Mouse (Mus musculus) heart, adult 2 months (tissue): ENCODE results near the gene Neurl1a. TPM values are rescaled to one million over a fixed set of nuclear protein-coding genes. Genes with fewer than 3 reads are reported as not detected.

Experiments used
- DNase-seq, 2 experiments: peaks; one replicate each; pipeline ENCODE4 v3.0.0; 2021
- H3K27ac ChIP-seq: fragments of 200-600 bp; 2 replicates; pipeline ENCODE4 v1.8.1; 2022
- H3K27me3 ChIP-seq: fragments of 200-500 bp; 2 replicates; pipeline ENCODE4 v1.6.1; 2012; ENCODE audit warnings: mild to moderate bottlenecking, low read length, inconsistent platforms, mixed read lengths; ENCODE audit not compliant: control insufficient read depth, insufficient read depth
- H3K36me3 ChIP-seq: fragments of 200-500 bp; 2 replicates; pipeline ENCODE4 v1.6.1; 2012; ENCODE audit warnings: low read length, inconsistent platforms; ENCODE audit not compliant: control insufficient read depth, insufficient read depth
- H3K4me1 ChIP-seq: fragments of 200-500 bp; 2 replicates; pipeline ENCODE4 v1.6.1; 2011; ENCODE audit warnings: low read length; ENCODE audit not compliant: control insufficient read depth, insufficient read depth
- H3K4me3 ChIP-seq: fragments of 200-600 bp; 2 replicates; pipeline ENCODE4 v1.8.1; 2022
- H3K79me2 ChIP-seq: fragments of 200-500 bp; replicated peaks from 2 replicates; pipeline ENCODE4 v1.6.1; 2012; ENCODE audit warnings: mild to moderate bottlenecking, inconsistent platforms, low read length, moderate library complexity, mixed read lengths; ENCODE audit not compliant: control insufficient read depth, insufficient read depth
- H3K9ac ChIP-seq: fragments of 200-500 bp; 2 replicates; pipeline ENCODE4 v1.6.1; 2012; ENCODE audit warnings: low read depth, mild to moderate bottlenecking, control low read depth, inconsistent platforms, low read length, mixed read lengths
- CTCF ChIP-seq: fragments of 200-600 bp; IDR thresholded peaks from 2 replicates; pipeline ENCODE4 v1.8.1; 2022; ENCODE audit warnings: antibody characterized with exemption, mild to moderate bottlenecking, moderate library complexity
- EP300 ChIP-seq: fragments of 200-500 bp; IDR thresholded peaks from 2 replicates; pipeline ENCODE4 v1.6.1; 2011; ENCODE audit warnings: low read depth, low read length, control low read depth; ENCODE audit not compliant: insufficient read depth
- POLR2A ChIP-seq: fragments of 200-500 bp; IDR thresholded peaks from 2 replicates; pipeline ENCODE4 v1.6.1; 2011; ENCODE audit warnings: mild to moderate bottlenecking, low read depth, low read length, control low read depth; ENCODE audit not compliant: insufficient read depth
- WGBS: fragments of 180-500 bp; shearing (Covaris S2); methylation state at CpG from one replicate; pipeline ENCODE4 v1.1.7; 2018; 5-methylcytosine and 5-hydroxymethylcytosine counted together
- intact Hi-C: fragments of 180-260 bp; cut with DNase I; formaldehyde crosslinking; loops from one replicate; pipeline ENCODE4 v1.15.1; 2025
- polyA plus RNA-seq: library from polyadenylated mRNA; depleted of rRNA; stranded (reverse); fragments of >200 nt; gene quantifications from 2 replicates; pipeline ENCODE4 v1.2.3, GENCODE M21; 2012
- total RNA-seq, 2 experiments: library from RNA; stranded (reverse); gene quantifications; 2 replicates each; pipeline ENCODE4 v1.2.3; 2021

Neurl1a gene
- total and polyA plus RNA-seq, 3 experiments = 1.5 to 2.5 (median 1.7) TPM

DNA sequence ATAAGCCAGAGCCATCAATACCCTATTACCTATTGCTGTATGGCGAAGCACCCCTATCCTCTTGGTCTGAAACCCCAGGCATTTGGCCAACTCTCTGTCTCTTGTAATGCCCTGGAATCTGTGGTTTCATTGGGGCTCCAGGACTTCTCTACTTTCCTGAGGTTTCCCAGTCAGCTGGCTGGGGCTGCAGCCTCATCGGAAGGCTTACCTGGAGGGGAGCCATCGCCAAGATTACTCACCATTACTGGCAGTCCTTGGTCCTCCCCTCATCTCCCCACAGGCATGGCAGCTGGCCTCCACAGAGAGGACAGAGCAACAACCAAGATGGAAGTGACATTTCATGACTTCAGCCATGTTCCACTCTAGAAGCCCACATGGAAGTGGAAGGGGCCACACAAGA is 54.5 kb downstream of the Neurl1a start:
- no peak overlapping the region for H3K27ac ChIP-seq
- 89% methylated on average over 3 of the region's 3 CpGs for WGBS
- DNase-seq = no peak

DNA sequence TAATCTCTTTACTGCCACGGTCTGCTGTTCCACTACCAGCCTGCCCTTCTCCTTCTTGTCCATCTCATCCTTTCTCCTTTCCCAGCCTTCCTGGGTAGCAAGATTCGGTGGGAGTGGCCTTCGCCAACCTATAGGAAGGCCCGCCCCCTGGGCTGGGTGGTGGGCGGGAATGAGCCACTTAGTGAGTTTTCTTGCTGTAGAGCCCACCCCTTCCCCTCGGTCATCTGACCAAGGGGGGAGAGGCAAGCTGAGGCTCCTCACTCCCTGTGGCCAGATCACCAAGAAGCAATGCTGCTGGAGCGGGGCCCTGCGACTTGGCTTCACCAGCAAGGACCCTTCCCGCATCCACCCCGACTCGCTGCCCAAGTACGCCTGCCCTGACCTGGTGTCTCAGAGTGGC is 61.5 kb downstream of the Neurl1a start:
- Histone ChIP-seq H3K4me3 (no peak overlapping the region), H3K9ac (no peak overlapping the region), H3K4me1 (no peaks in the 10 kb centered on the region), H3K79me2 (no peaks in the 10 kb centered on the region), H3K27me3 (no peaks in the 10 kb centered on the region), H3K36me3 (no peaks in the 10 kb centered on the region), H3K27ac (no peak overlapping the region)
- TF ChIP-seq POLR2A (no peak), CTCF (no peak), EP300 (no peak)
- 26% methylated on average over 12 of the region's 12 CpGs for WGBS
- intact Hi-C loops = no loop called here
- DNase-seq = no peak

More for the DNA sequence above, 54.5 kb downstream of the Neurl1a start:
- TF ChIP-seq POLR2A (no peak), EP300 (no peak), CTCF (no peak)
- Histone ChIP-seq H3K9ac (no peak overlapping the region), H3K27me3 (no peaks in the 10 kb centered on the region), H3K4me1 (peaks cover 5% of the 10 kb centered on the region), H3K4me3 (no peak overlapping the region), H3K79me2 (no peaks in the 10 kb centered on the region), H3K36me3 (no peaks in the 10 kb centered on the region)
- intact Hi-C loops = no loop called here

DNA sequence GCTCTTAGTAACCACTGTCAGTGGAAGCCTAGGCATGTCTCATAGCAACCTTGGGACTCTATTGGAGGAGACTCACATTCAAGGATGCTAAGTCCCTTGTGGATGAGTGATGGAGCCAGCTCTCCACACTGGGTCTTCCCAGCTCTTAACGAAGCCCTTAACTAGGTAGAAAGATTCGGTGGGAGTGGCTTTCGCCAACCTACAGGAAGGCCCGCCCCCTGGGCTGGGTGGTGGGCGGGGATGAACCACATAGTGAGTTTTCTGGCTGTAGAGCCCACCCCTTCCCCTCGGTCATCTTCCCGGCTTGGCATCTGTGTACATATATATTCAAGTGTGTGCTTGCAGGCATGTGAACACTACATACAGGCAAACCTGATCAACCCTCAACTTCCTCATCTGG is 62.3 kb downstream of the Neurl1a start:
- no peak overlapping the region for H3K27ac ChIP-seq
- TF ChIP-seq CTCF = no peak
- TF ChIP-seq POLR2A = no peak
- no peak for TF ChIP-seq EP300
- no peaks in the 10 kb centered on the region for H3K4me1 ChIP-seq
- H3K9ac ChIP-seq = no peak overlapping the region
- no peaks in the 10 kb centered on the region for H3K27me3 ChIP-seq
- DNase-seq = no peak
- no peak overlapping the region for H3K4me3 ChIP-seq
- no peaks in the 10 kb centered on the region for H3K36me3 ChIP-seq
- H3K79me2 ChIP-seq = no peaks in the 10 kb centered on the region
- WGBS = 58% methylated on average over 7 of the region's 7 CpGs
- intact Hi-C loops = no loop called here

DNA sequence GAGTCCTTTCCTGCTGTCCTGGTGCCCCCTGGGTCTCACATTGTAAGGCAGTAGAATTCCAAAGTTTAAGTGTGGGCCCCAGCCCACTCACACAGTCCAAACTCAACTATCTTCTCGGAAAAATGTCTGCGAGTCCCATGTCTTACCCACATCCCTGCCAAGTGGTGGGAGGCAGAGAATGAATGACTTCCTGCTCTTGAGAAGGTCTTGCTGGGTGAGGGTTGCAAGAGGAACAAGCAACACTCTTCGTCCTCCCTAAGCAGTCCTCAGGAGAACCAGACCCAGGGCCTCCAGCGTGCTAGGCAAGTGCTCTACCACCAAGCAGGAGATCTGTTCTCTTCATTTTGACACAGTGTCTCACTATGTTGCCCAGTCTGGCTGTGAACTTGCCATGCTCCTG is 63.6 kb downstream of the Neurl1a start:
- Histone ChIP-seq H3K79me2 (no peaks in the 10 kb centered on the region), H3K36me3 (no peaks in the 10 kb centered on the region), H3K4me3 (no peak overlapping the region), H3K9ac (no peak overlapping the region), H3K27me3 (no peaks in the 10 kb centered on the region), H3K27ac (no peak overlapping the region), H3K4me1 (no peaks in the 10 kb centered on the region)
- TF ChIP-seq EP300 = no peak
- no peak for TF ChIP-seq POLR2A
- TF ChIP-seq CTCF = no peak
- DNase-seq = no peak
- intact Hi-C loops = no loop called here
- 62% methylated on average over 4 of the region's 4 CpGs for WGBS

DNA sequence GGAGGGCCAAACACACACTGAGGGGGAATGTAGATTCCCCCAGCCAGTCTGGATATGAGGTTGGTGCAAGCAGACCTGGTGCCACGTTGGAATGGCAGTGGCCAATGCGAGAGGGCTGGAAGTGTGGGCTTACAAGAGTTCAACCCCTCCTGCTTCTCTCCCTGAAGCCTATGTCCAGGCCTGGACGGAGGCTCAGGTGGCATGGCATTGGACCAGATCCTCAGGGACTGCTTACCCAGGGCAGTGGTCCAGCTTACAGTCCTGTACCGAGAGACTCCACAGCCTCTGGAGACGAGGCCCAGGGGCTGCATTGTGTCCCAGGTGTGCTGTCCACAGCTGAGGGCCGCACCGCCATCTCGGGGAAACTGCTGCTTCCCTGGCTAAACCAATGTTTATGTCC is 66.9 kb downstream of the Neurl1a start:
- Histone ChIP-seq H3K27ac (no peak overlapping the region), H3K4me3 (no peak overlapping the region), H3K79me2 (no peaks in the 10 kb centered on the region), H3K9ac (no peak overlapping the region), H3K36me3 (no peaks in the 10 kb centered on the region), H3K27me3 (no peaks in the 10 kb centered on the region), H3K4me1 (no peaks in the 10 kb centered on the region)
- intact Hi-C loops = no loop called here
- no peak for TF ChIP-seq CTCF
- no peak for TF ChIP-seq POLR2A
- TF ChIP-seq EP300 = no peak
- DNase-seq = no peak
- WGBS = 86% methylated on average over 8 of the region's 8 CpGs

DNA sequence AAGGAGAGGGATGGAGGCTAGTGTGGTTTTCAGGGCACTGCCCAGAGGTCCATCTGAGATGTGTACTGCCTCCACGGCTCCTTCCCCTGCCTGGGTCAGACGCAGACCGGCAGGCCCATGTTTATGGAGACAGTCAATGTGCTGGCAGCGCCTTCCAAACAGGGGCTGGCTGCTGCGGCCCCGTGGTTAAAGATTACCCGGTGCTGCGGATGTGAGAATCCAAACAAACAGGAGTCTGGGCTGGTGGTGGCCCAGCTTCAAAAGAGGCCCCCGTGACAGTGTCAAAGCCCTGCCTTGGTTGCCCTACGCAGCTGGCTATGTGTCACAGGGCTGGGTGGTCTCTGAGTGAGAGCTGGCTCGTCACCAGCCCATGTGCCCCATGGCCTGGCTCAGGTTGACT is 69.2 kb downstream of the Neurl1a start:
- no peaks in the 10 kb centered on the region for H3K4me1 ChIP-seq
- no peak overlapping the region for H3K9ac ChIP-seq
- H3K79me2 ChIP-seq = no peaks in the 10 kb centered on the region
- no peak overlapping the region for H3K4me3 ChIP-seq
- peaks cover under 1% of the 10 kb centered on the region; the same call in 1 of the 2 replicates for H3K27me3 ChIP-seq
- DNase-seq = no peak
- 56% methylated on average over 11 of the region's 11 CpGs for WGBS
- intact Hi-C loops = no loop called here
- no peak overlapping the region for H3K27ac ChIP-seq
- H3K36me3 ChIP-seq = no peaks in the 10 kb centered on the region
- TF ChIP-seq POLR2A (no peak), EP300 (no peak)

DNA sequence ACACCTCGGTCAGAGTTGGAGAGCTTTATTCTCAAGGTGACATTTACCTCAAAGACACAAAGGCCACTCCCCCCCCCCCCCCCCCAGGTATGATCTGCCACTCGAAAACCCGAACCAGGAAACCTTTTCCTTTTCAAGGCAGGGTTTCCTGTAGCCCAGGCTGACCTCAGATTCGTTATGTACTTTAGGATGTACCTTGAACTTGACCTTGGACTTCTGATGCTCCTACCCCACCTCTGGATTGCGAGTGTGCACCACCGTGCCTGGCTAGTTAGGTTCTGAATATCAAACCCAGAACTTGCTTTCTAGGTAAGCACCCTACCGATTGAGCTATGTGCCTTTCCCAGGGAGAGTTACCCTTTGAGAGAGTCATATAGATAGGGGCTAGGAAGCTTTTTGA is 69.7 kb downstream of the Neurl1a start:
- no peak overlapping the region for H3K27ac ChIP-seq
- DNase-seq = no peak
- H3K4me1 ChIP-seq = no peaks in the 10 kb centered on the region
- H3K79me2 ChIP-seq = no peaks in the 10 kb centered on the region
- TF ChIP-seq CTCF (no peak), POLR2A (no peak), EP300 (no peak)
- intact Hi-C loops = no loop called here
- H3K27me3 ChIP-seq = peaks cover 5% of the 10 kb centered on the region
- WGBS = 75% methylated on average over 7 of the region's 7 CpGs
- H3K4me3 ChIP-seq = no peak overlapping the region
- H3K9ac ChIP-seq = no peak overlapping the region
- no peaks in the 10 kb centered on the region for H3K36me3 ChIP-seq
